In genomic region chr12:103214270-103214669, GRCm38 (mm10) we compare ENCODE assay signal across 8 mouse cellular contexts. TPM values are rescaled to one million over a fixed set of nuclear protein-coding genes. Genes with fewer than 3 reads are reported as not detected.
DNase-seq lines count a peak whose midpoint lies in the region; ATAC-seq lines count a peak whose summit lies in the region.

No protein-coding gene starts in this region.

- H3K27me3 ChIP-seq in heart, embryonic 12.5 days (replicated peaks) = no peaks in the 10 kb centered on the region
- no peaks in the 10 kb centered on the region for H3K27me3 ChIP-seq in forebrain, embryonic 13.5 days
- no peaks in the 10 kb centered on the region for H3K27me3 ChIP-seq in kidney, embryonic 15.5 days
- no peaks in the 10 kb centered on the region for H3K27me3 ChIP-seq in liver, embryonic 12.5 days (replicated peaks)

- no peaks in the 10 kb centered on the region for H3K9me3 ChIP-seq in heart, embryonic 12.5 days (replicated peaks)
- H3K9me3 ChIP-seq in forebrain, embryonic 13.5 days (replicated peaks) = no peaks in the 10 kb centered on the region
- no peaks in the 10 kb centered on the region for H3K9me3 ChIP-seq in kidney, embryonic 15.5 days (replicated peaks)
- no peaks in the 10 kb centered on the region for H3K9me3 ChIP-seq in liver, embryonic 12.5 days (replicated peaks)

- DNase-seq in heart, postnatal 25 days (ENCODE audit: low spot score) = no peak
- DNase-seq in MN1 (ENCODE audit: low spot score) = peak; percentile 77
- no peak for DNase-seq in embryo, embryonic 10 days (ENCODE audit: low spot score)
- DNase-seq in gastrocnemius, postnatal 25 days = no peak

- WGBS in heart, embryonic 12.5 days = 32% methylated on average over 10 of the region's 10 CpGs
- 20% methylated on average over 10 of the region's 10 CpGs for WGBS in forebrain, embryonic 13.5 days
- 30% methylated on average over 10 of the region's 10 CpGs for WGBS in kidney, embryonic 15.5 days
- WGBS in liver, embryonic 12.5 days (ENCODE audit: insufficient replicate concordance) = 56% methylated on average over 10 of the region's 10 CpGs

- no peak for ATAC-seq in heart, embryonic 12.5 days (ENCODE audit: insufficient number of reproducible peaks, low FRiP score)
- peak; percentile 87 for ATAC-seq in forebrain, embryonic 13.5 days
- ATAC-seq in kidney, embryonic 15.5 days (replicated peaks; ENCODE audit: low FRiP score) = no peak
- ATAC-seq in liver, embryonic 12.5 days = no peak

- intact Hi-C loops in heart, postnatal 25 days (cut with DNase I) = no loop called here

- 0 out of 2 replicates have a peak overlapping the region, but pooled peaks have one; percentile 23 for H3K27ac ChIP-seq in heart, embryonic 12.5 days (ENCODE audit: poor library complexity, severe bottlenecking)
- H3K27ac ChIP-seq in forebrain, embryonic 13.5 days = peak overlapping the region; percentile 35
- 0 out of 2 replicates have a peak overlapping the region, but pooled peaks have one; percentile 23 for H3K27ac ChIP-seq in kidney, embryonic 15.5 days
- H3K27ac ChIP-seq in liver, embryonic 12.5 days = no peak overlapping the region

- no peak overlapping the region for H3K9ac ChIP-seq in heart, embryonic 12.5 days
- no peak overlapping the region for H3K9ac ChIP-seq in forebrain, embryonic 13.5 days
- no peak overlapping the region for H3K9ac ChIP-seq in kidney, embryonic 15.5 days
- H3K9ac ChIP-seq in liver, embryonic 12.5 days = no peak overlapping the region

- H3K4me3 ChIP-seq in heart, embryonic 12.5 days = no peak overlapping the region
- H3K4me3 ChIP-seq in forebrain, embryonic 13.5 days = no peak overlapping the region
- H3K4me3 ChIP-seq in kidney, embryonic 15.5 days (replicated peaks) = no peak overlapping the region
- no peak overlapping the region for H3K4me3 ChIP-seq in liver, embryonic 12.5 days

- no peaks in the 10 kb centered on the region for H3K36me3 ChIP-seq in heart, embryonic 12.5 days
- no peaks in the 10 kb centered on the region for H3K36me3 ChIP-seq in forebrain, embryonic 13.5 days (ENCODE audit: poor library complexity, severe bottlenecking)
- H3K36me3 ChIP-seq in kidney, embryonic 15.5 days = no peaks in the 10 kb centered on the region
- no peaks in the 10 kb centered on the region for H3K36me3 ChIP-seq in liver, embryonic 12.5 days

- H3K4me1 ChIP-seq in heart, embryonic 12.5 days (replicated peaks) = peaks cover 30% of the 10 kb centered on the region
- H3K4me1 ChIP-seq in forebrain, embryonic 13.5 days = peaks cover 20% of the 10 kb centered on the region
- peaks cover 31% of the 10 kb centered on the region for H3K4me1 ChIP-seq in kidney, embryonic 15.5 days
- H3K4me1 ChIP-seq in liver, embryonic 12.5 days = no peaks in the 10 kb centered on the region

- H3K4me2 ChIP-seq in heart, embryonic 12.5 days = 0 out of 2 replicates have a peak overlapping the region, but pooled peaks have one; percentile 6
- H3K4me2 ChIP-seq in forebrain, embryonic 13.5 days = no peak overlapping the region
- no peak overlapping the region for H3K4me2 ChIP-seq in kidney, embryonic 15.5 days
- no peak overlapping the region for H3K4me2 ChIP-seq in liver, embryonic 12.5 days

RNA-seq across cellular contexts. Expression of gene Prima1, which starts 27.7 kb away (rescaled TPM):
- 0.75 TPM in 1 of 2 replicates, not detected in the other for polyA plus RNA-seq in heart, embryonic 12.5 days (2016; fragmentation: Nextera tagmentation; extraction: Ambion mirVana)
- total RNA-seq in heart, postnatal 25 days (2021) = under 1 TPM; 0.31 to 0.47 TPM
- polyA plus RNA-seq in forebrain, embryonic 13.5 days (2015; fragmentation: Nextera tagmentation; extraction: Ambion mirVana) = 0.39 TPM in 1 of 2 replicates, not detected in the other
- polyA plus RNA-seq in kidney, embryonic 15.5 days (2015; fragmentation: Nextera tagmentation; extraction: Ambion mirVana) = 0.62 and 1.2 TPM in 2 replicates
- polyA plus RNA-seq in liver, embryonic 12.5 days (2016; fragmentation: Nextera tagmentation; extraction: Ambion mirVana) = not detected in 2 replicates
- 10 to 100 TPM; 20.1 to 21.1 TPM for total RNA-seq in gastrocnemius, postnatal 25 days (2021)
